Mouse (Mus musculus) brain, embryonic 14.5 days (tissue): ENCODE results near the gene Skiv2l.

Source experiments
- CTCF ChIP-seq: fragments of 200-500 bp; IDR thresholded peaks from 2 replicates; pipeline ENCODE4 v1.5.1; 2012; ENCODE audit warnings: inconsistent platforms, mild to moderate bottlenecking, moderate library complexity, borderline replicate concordance; ENCODE audit not compliant: insufficient read depth, insufficient read length; ENCODE audit errors: extremely low read depth
- POLR2A ChIP-seq: fragments of 200-500 bp; IDR thresholded peaks from 2 replicates; pipeline ENCODE4 v1.6.1; 2012; ENCODE audit warnings: mild to moderate bottlenecking, inconsistent platforms, borderline replicate concordance; ENCODE audit not compliant: poor library complexity, insufficient read depth, insufficient read length, severe bottlenecking; ENCODE audit errors: extremely low read depth

DNA sequence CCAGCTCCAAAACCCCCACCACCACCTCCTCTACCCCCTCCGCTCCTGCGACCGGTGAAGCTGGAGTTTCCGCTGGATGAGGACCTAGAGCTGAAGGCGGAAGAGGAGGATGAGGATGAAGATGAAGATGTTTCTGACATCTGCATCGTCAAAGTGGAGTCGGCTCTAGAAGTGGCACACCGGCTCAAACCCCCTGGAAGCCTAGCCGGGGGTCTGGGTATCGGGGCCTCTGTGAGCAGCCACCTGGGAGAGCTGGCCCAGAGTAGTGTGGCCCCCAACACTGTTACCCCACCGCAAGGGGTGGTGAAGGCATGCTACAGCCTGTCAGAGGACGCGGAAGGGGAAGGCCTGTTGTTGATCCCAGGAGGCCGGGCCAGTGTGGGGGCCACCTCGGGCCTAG is 45.7 kb upstream of the Skiv2l start:
- TF ChIP-seq CTCF: no peak
- TF ChIP-seq POLR2A: no peak
